Mouse (Mus musculus): ENCODE data around the gene Avl9.

Gene Avl9

DNA sequence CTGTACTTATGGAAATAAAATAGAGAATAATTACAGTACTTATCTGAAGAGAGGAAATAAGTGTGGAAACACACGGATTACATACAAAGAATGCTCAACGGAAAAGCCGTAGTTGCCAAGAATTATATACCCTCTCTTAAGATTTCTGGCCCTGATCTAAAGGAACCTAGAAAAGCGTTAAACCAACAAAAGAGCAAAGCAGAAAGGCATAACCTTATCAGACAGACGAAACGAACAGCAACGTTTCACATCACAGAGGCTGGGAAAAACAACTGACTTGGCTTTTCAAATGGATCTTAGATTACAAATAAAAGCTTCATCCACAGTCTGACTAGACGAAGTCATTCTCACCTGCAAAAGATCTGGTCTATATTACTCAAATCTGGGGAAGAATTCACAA is 81.5 kb downstream of the Avl9 start:
- no peak for DNase-seq

DNA sequence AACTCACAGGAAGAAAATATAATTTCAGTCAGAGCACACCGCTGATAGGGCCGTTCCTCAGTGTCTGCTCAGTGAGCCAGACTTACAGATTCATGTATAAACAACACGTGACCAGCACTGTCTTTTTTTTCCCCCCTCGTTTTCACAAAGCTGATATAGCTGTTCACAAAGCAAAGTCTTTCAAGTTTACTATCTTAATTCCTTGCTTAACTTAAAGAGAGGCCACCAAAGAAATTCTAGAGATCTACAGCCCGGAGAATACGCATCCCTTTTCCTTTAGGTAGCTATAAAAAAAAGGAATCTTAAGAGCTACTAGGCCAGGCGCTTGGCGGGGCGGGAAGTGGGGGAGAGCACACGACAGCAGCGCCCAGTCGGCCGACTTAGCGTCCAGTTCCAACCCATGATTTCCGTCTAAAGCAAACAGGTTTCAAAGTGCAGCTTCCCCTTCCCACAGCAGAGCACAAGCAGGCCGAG is 82.0 kb downstream of the Avl9 start:
- DNase-seq, result peak; percentile 29

DNA sequence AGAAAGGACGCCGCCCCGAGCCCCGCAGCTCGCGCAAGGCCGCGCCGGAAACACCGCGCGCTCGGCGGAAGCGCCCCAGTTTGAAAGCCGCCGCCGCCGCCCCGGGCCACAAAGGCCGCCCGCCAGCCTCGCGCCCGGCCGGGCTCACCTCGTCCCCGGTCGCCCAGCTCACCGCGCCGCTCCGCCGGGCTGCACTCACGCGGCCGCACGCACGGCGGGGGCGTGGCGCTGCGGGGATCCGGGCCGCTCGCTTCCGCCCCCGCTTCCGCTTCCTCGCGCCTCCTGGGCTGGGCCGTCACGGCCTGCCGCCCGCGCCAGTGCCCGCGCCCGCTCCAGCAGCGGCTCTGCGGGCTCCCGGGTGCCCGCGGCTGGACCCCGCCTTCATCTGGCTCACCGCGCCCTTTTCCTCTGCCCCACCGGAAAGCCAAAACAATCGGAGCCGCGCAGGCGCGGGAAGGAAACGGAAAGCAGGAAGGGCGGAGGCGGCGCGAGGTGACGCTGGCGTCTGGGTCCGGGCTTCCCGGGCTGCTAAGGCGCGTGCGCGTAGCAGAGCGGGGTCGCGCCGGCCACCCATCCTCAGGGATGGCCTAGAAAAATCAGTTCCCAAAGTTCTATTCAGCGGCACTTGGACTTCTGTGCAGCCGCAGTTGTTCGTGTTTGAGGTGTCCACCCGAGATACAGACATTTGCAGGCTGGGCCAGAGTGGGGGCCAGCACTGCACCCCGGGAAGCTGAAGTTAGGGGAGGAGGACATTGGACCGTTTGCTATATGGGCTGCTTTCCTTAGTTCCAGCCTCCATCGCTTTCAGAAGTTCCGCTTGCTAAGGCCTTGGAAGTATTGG is 82.8 kb downstream of the Avl9 start, which contains the start of gene Kbtbd2:
Kbtbd2 (minus strand) TSS at position 503 of the 841 bp plus-strand sequence.
- peak; percentile 95 for DNase-seq

DNA sequence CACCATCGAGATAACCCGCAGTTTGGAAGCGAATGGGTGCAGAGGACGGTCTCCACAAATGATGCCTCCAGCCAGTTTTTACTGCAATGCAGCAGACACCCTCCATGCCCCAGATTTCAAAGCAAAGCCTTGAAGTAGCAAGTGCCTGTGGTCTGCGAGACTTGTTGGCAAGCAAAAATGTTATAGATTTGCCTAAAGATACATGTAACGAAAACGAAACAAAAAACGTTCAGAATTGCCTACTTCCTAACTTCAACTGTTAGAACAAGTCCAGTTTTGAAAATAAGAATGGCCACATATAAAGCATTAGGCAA is 83.4 kb downstream of the Avl9 start:
- DNase-seq, result no peak

DNA sequence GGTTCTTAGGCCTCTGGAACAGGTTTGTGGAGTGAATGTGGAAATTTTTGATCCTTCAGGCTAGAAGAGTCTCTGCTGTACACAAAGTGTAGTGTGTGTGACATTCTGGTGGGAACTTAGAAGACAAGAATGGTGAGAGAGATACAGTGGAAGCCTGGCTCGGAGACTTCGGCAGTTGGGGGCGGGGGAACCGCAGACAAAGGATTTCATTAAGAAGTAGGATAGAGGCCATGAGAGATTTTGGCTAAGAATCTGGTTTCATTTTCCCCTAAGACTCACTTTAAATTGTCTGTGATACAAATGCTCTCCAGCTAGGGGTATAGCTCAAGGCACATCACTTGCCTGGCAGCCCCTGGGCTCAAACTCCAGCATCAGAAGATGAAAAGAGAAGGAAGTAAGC is 90.3 kb downstream of the Avl9 start:
- DNase-seq, result no peak

DNA sequence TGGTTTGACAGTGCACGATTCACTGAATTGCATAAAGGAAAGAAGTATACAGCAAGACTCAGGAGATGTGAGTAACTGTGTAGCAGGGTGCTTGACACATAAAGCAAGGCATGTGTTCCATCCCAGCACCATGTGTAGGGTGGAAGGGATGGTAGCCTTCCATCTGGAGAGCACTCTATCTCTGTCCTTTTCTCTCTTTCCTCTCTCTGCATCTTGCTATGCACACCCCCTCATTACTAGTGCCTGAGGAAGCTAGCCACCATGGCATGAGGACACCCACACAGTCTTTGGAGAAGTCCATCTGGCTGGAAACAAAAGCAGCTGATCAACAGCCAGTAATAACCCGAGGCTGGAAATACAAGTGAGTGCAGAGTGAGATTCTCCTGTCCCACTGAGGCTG is 91.5 kb downstream of the Avl9 start:
- DNase-seq, result peak; percentile 40

DNA sequence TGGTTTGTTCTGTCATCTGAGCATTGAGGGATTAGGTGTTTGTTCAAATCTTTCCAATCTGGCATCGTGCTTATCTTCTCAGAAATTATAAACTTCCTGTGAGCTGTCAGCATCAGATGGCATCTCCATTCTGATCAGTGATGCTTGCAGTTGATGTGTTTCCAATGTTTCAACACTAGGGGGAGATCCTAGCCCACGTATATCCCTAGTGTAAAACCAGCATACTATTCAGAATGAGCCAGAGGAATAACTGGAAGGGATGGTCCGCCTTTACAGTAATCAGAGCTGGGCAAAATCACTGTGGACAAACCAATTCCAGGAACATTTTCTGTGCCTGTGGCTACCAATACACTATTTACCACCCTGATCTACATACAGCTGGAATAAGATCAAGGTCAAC is 94.0 kb downstream of the Avl9 start:
- DNase-seq, result peak; percentile 41

Measured in layer of hippocampus, adult 9-11 months (tissue).